Mouse (Mus musculus): ENCODE measurements around the gene Gpc2. TPM values are rescaled to one million over a fixed set of nuclear protein-coding genes. Genes with fewer than 3 reads are reported as not detected.

The Gpc2 gene
- 1.9 TPM for polyA plus RNA-seq (2017; shearing (Covaris generic))

DNA sequence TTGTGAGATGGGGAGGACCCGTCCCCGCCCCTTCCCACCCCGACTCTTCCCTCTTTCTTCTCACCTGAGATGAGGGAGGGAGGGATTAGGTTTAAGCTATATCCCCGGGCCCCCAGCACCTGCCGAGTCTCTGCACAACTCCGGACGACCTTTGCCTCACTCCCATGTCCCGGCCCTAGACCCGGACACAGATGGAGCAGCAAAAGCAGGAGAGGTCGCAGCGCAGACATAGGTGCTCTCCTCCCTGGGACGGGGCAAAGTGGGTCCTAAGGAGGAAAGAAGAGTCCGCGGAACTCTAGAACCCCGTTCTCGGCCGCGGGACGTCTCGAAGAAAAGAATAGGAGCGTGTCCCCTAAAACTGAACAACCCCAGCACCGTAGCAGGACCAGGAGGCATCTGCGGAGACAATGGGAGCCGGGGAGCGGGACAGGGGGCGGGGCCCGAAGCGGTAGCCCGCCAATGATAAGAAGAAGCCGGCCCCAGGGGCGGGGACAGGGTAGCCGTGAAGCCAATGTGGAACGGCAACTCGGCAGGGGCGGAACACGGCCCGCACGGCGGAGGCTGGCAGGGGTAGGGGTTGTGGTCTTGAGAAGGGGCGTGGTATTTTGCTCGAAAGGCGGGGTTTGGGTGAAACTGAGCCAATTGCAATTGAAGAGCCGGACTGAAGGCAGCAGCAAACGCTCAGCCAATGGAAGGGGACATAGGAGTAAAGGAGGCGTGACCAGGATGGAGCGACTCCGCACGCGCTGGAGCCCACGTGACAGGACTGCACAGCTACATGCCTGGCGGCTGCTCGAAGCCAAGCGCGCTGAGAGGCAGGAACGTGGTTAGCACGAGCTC lies at the start of gene Gpc2, which contains the start of the genes Gm43720 and Stag3:
Gpc2 (minus strand) TSS at position 421 of the 840 bp plus-strand sequence.
Gm43720 (minus strand) TSS at position 374 of the 840 bp plus-strand sequence.
Stag3 (plus strand) TSS at position 656 of the 840 bp plus-strand sequence.

DNA sequence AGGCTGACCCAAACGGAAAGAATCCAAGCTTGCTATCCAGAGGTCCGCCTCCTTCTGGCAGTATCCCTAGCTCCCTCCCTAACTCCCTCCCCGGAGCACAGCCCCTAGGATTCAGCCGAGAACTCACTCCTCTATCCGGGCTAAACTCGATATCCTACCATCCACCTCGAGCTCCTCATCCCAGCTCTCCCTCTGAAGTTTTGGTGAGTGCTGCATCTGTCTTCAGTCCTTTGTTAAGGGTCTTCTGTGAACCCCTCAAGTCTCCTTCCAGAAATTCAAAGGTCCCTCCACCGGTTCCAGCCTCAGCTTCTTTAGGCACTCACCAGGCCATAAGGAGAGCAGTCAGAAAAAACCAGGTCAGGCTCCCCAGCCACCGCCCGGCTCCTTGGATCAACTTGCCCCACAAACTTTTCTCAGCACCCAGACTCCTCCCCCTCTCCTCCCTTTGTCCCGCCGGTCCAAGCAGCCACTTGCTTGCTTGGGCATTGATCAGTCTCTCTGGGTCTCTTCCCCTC lies 7.3 kb downstream of the Gpc2 start, which contains the start of gene Gal3st4:
Gal3st4 (minus strand) TSS at position 432 of the 515 bp plus-strand sequence.

DNA sequence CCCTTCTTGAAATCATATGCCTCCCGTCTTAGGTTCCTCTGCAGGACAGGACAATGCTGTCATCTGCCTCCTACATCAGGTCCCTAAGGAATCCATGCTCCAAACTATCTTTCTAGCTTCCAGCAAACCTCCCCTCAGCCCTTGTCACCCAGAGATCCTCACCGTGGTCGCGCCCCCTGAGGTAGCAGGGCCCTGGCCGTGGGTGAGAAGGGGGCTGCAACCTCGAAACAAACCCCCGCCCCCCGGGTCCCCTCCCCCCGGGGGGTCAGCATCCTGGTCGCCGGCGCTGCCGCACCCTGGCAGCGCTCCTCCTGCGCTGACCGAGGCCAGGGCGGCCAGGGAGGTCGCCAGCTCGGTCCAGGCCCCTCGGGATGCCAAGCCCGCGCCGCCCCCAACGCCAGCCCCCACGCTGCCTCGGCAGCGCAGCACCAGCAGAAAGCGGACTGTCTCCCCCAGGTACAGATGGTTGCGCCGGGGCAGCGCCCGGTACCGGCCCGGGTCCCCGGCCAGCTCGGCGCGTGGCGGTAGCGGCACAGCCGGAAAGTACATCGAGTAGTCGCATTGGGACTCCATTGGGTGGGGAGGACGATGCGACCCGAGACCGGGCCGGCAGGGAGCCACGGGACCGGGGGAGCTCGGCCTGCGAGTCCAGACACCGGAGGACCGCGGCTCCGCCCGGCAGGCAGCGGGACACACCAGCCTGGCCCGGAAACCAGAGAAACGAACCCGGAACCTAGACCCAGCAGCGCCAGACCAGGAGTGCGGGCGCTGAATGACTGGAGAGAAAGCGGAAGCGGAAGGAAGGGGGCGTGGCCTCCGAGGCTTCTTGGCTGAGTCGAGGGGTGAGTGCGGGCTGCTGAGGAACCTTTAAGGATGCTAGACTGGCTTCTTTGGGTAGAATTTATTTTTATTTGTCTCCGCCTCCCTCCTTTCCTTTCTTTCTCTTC lies 16.3 kb downstream of the Gpc2 start, which contains the start of gene BC037034:
BC037034 (minus strand) TSS at position 774 of the 947 bp plus-strand sequence.

DNA sequence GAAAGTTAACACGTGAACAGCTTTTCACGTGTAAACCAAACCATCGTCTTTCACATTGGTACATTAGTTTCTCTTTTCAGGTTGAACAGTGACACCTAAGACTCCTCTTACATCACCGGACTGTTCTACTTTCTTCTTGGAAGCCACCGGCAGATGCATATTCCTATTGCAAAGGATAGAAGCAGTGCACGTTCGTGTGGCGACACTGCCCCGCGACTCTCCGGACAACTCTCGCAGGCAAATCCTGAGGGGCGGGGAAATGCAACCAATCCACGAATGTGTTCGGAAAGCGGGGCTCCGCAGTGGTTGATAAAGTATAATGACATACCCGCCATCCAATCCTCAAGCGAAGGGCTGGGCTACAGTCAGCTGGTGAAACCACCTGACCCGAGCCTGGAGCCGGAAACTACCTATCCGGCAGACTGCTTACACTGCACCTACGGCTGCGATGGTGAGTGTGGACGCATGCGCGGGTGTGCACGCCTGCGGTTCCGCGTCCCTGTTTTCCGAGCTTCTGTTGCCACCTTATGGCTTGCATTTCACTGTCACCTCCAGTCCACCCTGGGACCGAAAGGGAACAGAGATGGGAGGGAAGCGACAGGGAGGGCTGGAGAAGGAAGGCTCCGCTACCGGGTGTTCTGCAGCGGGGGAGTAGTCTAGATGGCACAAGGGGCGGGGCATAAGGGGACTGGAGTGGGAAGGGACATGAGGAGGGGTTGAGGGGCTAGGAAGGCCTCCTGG lies 24.3 kb downstream of the Gpc2 start, which contains the start of gene Lamtor4:
Lamtor4 (plus strand) TSS at position 130 of the 741 bp plus-strand sequence.

DNA sequence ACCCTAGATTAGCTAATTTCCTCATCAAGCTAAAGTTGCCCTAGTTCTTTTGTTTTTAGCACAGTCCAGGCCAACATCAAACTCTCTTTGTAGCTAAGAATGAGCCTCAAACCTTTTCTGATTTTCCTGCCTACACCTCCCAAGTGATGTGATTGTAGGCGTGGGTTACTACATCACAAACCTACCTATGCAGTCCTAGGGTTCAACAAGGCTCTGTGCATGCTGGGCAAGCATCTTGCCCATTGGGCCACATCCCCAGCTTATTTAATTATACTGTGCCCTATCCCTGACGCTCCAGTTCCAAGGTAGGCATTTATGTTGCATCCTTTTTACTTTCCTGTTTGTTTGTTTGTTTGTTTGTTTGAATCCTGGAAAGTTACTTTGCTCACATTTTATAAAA lies 54.1 kb downstream of the Gpc2 start, which contains the start of gene Nxpe5:
Nxpe5 (plus strand) TSS at position 199 of the 400 bp plus-strand sequence.

Other genes starting within 250 kb of the Gpc2 start
- not detected for gene Smok3c, start 226.8 kb downstream of the Gpc2 start, polyA plus RNA-seq (2017; shearing (Covaris generic))
- 16.7 TPM for gene Zkscan1, start 194.9 kb downstream of the Gpc2 start, polyA plus RNA-seq (2017; shearing (Covaris generic))
- gene Zscan21, start 163.1 kb downstream of the Gpc2 start, polyA plus RNA-seq (2017; shearing (Covaris generic)) = 29.1 TPM
- gene Zfp113, start 124.3 kb downstream of the Gpc2 start, polyA plus RNA-seq (2017; shearing (Covaris generic)) = 7.7 TPM
- gene Cops6, start 118.9 kb downstream of the Gpc2 start, polyA plus RNA-seq (2017; shearing (Covaris generic)) = 129 TPM
- gene Ap4m1, start 108.0 kb downstream of the Gpc2 start, polyA plus RNA-seq (2017; shearing (Covaris generic)) = 11.9 TPM
- gene Mcm7, start 107.6 kb downstream of the Gpc2 start, polyA plus RNA-seq (2017; shearing (Covaris generic)) = 108 TPM
- 33.2 TPM for gene Taf6, start 92.6 kb downstream of the Gpc2 start, polyA plus RNA-seq (2017; shearing (Covaris generic))
- gene Cnpy4, start 92.5 kb downstream of the Gpc2 start, polyA plus RNA-seq (2017; shearing (Covaris generic)) = 14.6 TPM
- not detected for gene Mblac1, start 85.7 kb downstream of the Gpc2 start, polyA plus RNA-seq (2017; shearing (Covaris generic))
- not detected for gene Nxpe5, start 54.1 kb downstream of the Gpc2 start, polyA plus RNA-seq (2017; shearing (Covaris generic))
- 24.9 TPM for gene Lamtor4, start 24.5 kb downstream of the Gpc2 start, polyA plus RNA-seq (2017; shearing (Covaris generic))
- 20.3 TPM for gene BC037034, start 16.0 kb downstream of the Gpc2 start, polyA plus RNA-seq (2017; shearing (Covaris generic))
- 0.22 TPM for gene Gal3st4, start 7.2 kb downstream of the Gpc2 start, polyA plus RNA-seq (2017; shearing (Covaris generic))
- not detected for gene Gm43720, start within 50 bp of the Gpc2 start, polyA plus RNA-seq (2017; shearing (Covaris generic))
- gene Stag3, start 235 bp upstream of the Gpc2 start, polyA plus RNA-seq (2017; shearing (Covaris generic)) = 0.27 TPM
- gene Pvrig, start 62.0 kb upstream of the Gpc2 start, polyA plus RNA-seq (2017; shearing (Covaris generic)) = not detected
- 15.9 TPM for gene Zfp157, start 161.5 kb upstream of the Gpc2 start, polyA plus RNA-seq (2017; shearing (Covaris generic))